Mouse (Mus musculus) forebrain, embryonic 10.5 days (tissue): ENCODE data around the gene Tmem243. TPM values are rescaled to one million over a fixed set of nuclear protein-coding genes. Genes with fewer than 3 reads are reported as not detected.

Experiments
- DNase-seq: peaks from one replicate; pipeline ENCODE4 v3.0.0-alpha.2; 2017; ENCODE audit warnings: low spot score; ENCODE audit errors: extremely low spot score
- H3K27ac ChIP-seq: fragments of 300-500 bp; sonication (generic); 2 replicates; pipeline ENCODE4 v1.5.1; 2016; ENCODE audit warnings: mild to moderate bottlenecking
- H3K27me3 ChIP-seq: fragments of 300-500 bp; sonication (generic); 2 replicates; pipeline ENCODE4 v1.6.1; 2016; ENCODE audit warnings: mild to moderate bottlenecking; ENCODE audit not compliant: poor library complexity, severe bottlenecking
- H3K36me3 ChIP-seq: fragments of 300-500 bp; sonication (generic); replicated peaks from 2 replicates; pipeline ENCODE4 v1.6.1; 2016; ENCODE audit warnings: mild to moderate bottlenecking, moderate library complexity
- H3K4me1 ChIP-seq: fragments of 300-500 bp; sonication (generic); 2 replicates; pipeline ENCODE4 v1.6.1; 2016
- H3K4me3 ChIP-seq: fragments of 300-500 bp; sonication (generic); 2 replicates; pipeline ENCODE4 v1.5.1; 2016; ENCODE audit warnings: mild to moderate bottlenecking, moderate library complexity
- H3K9me3 ChIP-seq: fragments of 300-500 bp; sonication (generic); 2 replicates; pipeline ENCODE4 v1.6.1; 2016; ENCODE audit warnings: mild to moderate bottlenecking, moderate library complexity
- WGBS: fragments of 180-500 bp; shearing (Covaris S2); methylation state at CpG from one replicate; pipeline ENCODE4 v1.1.7; 2016; 5-methylcytosine and 5-hydroxymethylcytosine counted together
- polyA plus RNA-seq: library from polyadenylated mRNA; unstranded; fragments of >200 nt; fragmentation: Nextera tagmentation; extraction: Ambion mirVana; gene quantifications from 2 replicates; pipeline ENCODE4 v1.2.1, GENCODE M21; 2016

The Tmem243 gene
- polyA plus RNA-seq, 1 experiment from 2014 or later, result 22.7 TPM

- Histone ChIP-seq H3K4me1 (peaks cover 17% of the 10 kb centered on the region), H3K27ac (no peak overlapping the region), H3K9me3 (no peaks in the 10 kb centered on the region), H3K36me3 (no peaks in the 10 kb centered on the region), H3K4me3 (no peak overlapping the region), H3K27me3 (no peaks in the 10 kb centered on the region)
- WGBS, result 83% methylated on average over 3 of the region's 3 CpGs
- DNase-seq, result no peak
Measured at GRCm38 (mm10) chr5:9086924-9087719, 13.3 kb upstream of the Tmem243 start.

GRCm38 (mm10) chr5:9090493-9091106 lies 9.9 kb upstream of the Tmem243 start:
- Histone ChIP-seq H3K4me1 (peaks cover 3% of the 10 kb centered on the region), H3K9me3 (no peaks in the 10 kb centered on the region), H3K27me3 (no peaks in the 10 kb centered on the region), H3K36me3 (no peaks in the 10 kb centered on the region), H3K4me3 (no peak overlapping the region), H3K27ac (no peak overlapping the region)
- 84% methylated on average over 6 of the region's 6 CpGs for WGBS
- DNase-seq, result no peak

GRCm38 (mm10) chr5:9092716-9093115 lies 7.8 kb upstream of the Tmem243 start:
- no peak overlapping the region for H3K27ac ChIP-seq
- H3K4me1 ChIP-seq, result no peaks in the 10 kb centered on the region
- no peak for DNase-seq
- H3K9me3 ChIP-seq, result peaks cover 7% of the 10 kb centered on the region
- WGBS, result 93% methylated on average over 1 of the region's 1 CpGs
- no peaks in the 10 kb centered on the region for H3K27me3 ChIP-seq
- H3K36me3 ChIP-seq, result no peaks in the 10 kb centered on the region
- no peak overlapping the region for H3K4me3 ChIP-seq

- DNase-seq, result no peak
- H3K27ac ChIP-seq, result no peak overlapping the region
- H3K4me1 ChIP-seq, result no peaks in the 10 kb centered on the region
- no peaks in the 10 kb centered on the region for H3K36me3 ChIP-seq
- WGBS, result 91% methylated on average over 4 of the region's 4 CpGs
- H3K9me3 ChIP-seq, result peaks cover 7% of the 10 kb centered on the region
- H3K27me3 ChIP-seq, result no peaks in the 10 kb centered on the region
- no peak overlapping the region for H3K4me3 ChIP-seq
Measured at GRCm38 (mm10) chr5:9093490-9093889, 7.0 kb upstream of the Tmem243 start.

GRCm38 (mm10) chr5:9100849-9101801 lies 657 bp downstream of the Tmem243 start:
- peak overlapping the region; percentile 86 for H3K4me3 ChIP-seq
- H3K9me3 ChIP-seq, result peaks cover 5% of the 10 kb centered on the region
- no peaks in the 10 kb centered on the region for H3K36me3 ChIP-seq
- H3K27me3 ChIP-seq, result peaks cover 13% of the 10 kb centered on the region
- H3K27ac ChIP-seq, result peak overlapping the region; percentile 90
- under 1% methylated on average over 65 of the region's 83 CpGs for WGBS
- peaks cover 20% of the 10 kb centered on the region for H3K4me1 ChIP-seq
- peak; percentile 64 for DNase-seq

GRCm38 (mm10) chr5:9102696-9103095 lies 2.2 kb downstream of the Tmem243 start:
- Histone ChIP-seq H3K27me3 (peaks cover 13% of the 10 kb centered on the region), H3K4me3 (no peak overlapping the region)

GRCm38 (mm10) chr5:9103958-9104357 lies 3.5 kb downstream of the Tmem243 start:
- no peaks in the 10 kb centered on the region for H3K36me3 ChIP-seq
- no peaks in the 10 kb centered on the region for H3K9me3 ChIP-seq
- peaks cover 20% of the 10 kb centered on the region for H3K4me1 ChIP-seq
- no peak overlapping the region for H3K27ac ChIP-seq
- no peak overlapping the region for H3K4me3 ChIP-seq
- H3K27me3 ChIP-seq, result peaks cover 13% of the 10 kb centered on the region
- 96% methylated on average over 8 of the region's 8 CpGs for WGBS
- no peak for DNase-seq

More at GRCm38 (mm10) chr5:9102696-9103095, 2.2 kb downstream of the Tmem243 start:
- H3K9me3 ChIP-seq, result no peaks in the 10 kb centered on the region
- DNase-seq, result no peak
- WGBS, result 92% methylated on average over 2 of the region's 2 CpGs
- peaks cover 20% of the 10 kb centered on the region for H3K4me1 ChIP-seq
- H3K36me3 ChIP-seq, result no peaks in the 10 kb centered on the region
- H3K27ac ChIP-seq, result no peak overlapping the region

GRCm38 (mm10) chr5:9106806-9107205 lies 6.3 kb downstream of the Tmem243 start:
- Histone ChIP-seq H3K27ac (no peak overlapping the region), H3K4me1 (peaks cover 6% of the 10 kb centered on the region)
- 85% methylated on average over 6 of the region's 6 CpGs for WGBS

GRCm38 (mm10) chr5:9107296-9108089 lies 7.0 kb downstream of the Tmem243 start:
- no peak for DNase-seq
- H3K36me3 ChIP-seq, result no peaks in the 10 kb centered on the region
- H3K27ac ChIP-seq, result no peak overlapping the region
- no peak overlapping the region for H3K4me3 ChIP-seq
- 90% methylated on average over 8 of the region's 8 CpGs for WGBS
- no peaks in the 10 kb centered on the region; the same call in 1 of the 2 replicates for H3K4me1 ChIP-seq
- peaks cover 2% of the 10 kb centered on the region for H3K27me3 ChIP-seq
- no peaks in the 10 kb centered on the region for H3K9me3 ChIP-seq

More at GRCm38 (mm10) chr5:9106806-9107205, 6.3 kb downstream of the Tmem243 start:
- no peak for DNase-seq
- Histone ChIP-seq H3K36me3 (no peaks in the 10 kb centered on the region), H3K27me3 (peaks cover 9% of the 10 kb centered on the region), H3K9me3 (no peaks in the 10 kb centered on the region), H3K4me3 (no peak overlapping the region)

GRCm38 (mm10) chr5:9108490-9108889 lies 8.0 kb downstream of the Tmem243 start:
- Histone ChIP-seq H3K9me3 (no peaks in the 10 kb centered on the region), H3K4me1 (no peaks in the 10 kb centered on the region), H3K36me3 (no peaks in the 10 kb centered on the region), H3K27ac (no peak overlapping the region), H3K4me3 (no peak overlapping the region), H3K27me3 (no peaks in the 10 kb centered on the region)
- no peak for DNase-seq
- WGBS, result 89% methylated on average over 5 of the region's 5 CpGs

- Histone ChIP-seq H3K4me1 (no peaks in the 10 kb centered on the region), H3K27me3 (no peaks in the 10 kb centered on the region), H3K27ac (no peak overlapping the region), H3K9me3 (no peaks in the 10 kb centered on the region), H3K4me3 (no peak overlapping the region), H3K36me3 (0 out of 2 replicates have a peak, but pooled peaks cover under 1% of the 10 kb centered on the region)
- no peak for DNase-seq
Measured at GRCm38 (mm10) chr5:9109582-9109981, 9.1 kb downstream of the Tmem243 start.

GRCm38 (mm10) chr5:9111285-9111684 lies 10.8 kb downstream of the Tmem243 start:
- no peak for DNase-seq
- H3K27ac ChIP-seq, result no peak overlapping the region
- no peaks in the 10 kb centered on the region for H3K9me3 ChIP-seq
- no peak overlapping the region for H3K4me3 ChIP-seq
- peaks cover 11% of the 10 kb centered on the region; the same call in 1 of the 2 replicates for H3K36me3 ChIP-seq
- 58% methylated on average over 2 of the region's 2 CpGs for WGBS
- H3K4me1 ChIP-seq, result no peaks in the 10 kb centered on the region
- no peaks in the 10 kb centered on the region for H3K27me3 ChIP-seq
